Mouse (Mus musculus) hindbrain, embryonic 14.5 days (tissue): ENCODE results near the gene Aadac. TPM values are rescaled to one million over a fixed set of nuclear protein-coding genes. Genes with fewer than 3 reads are reported as not detected.
A peak's percentile ranks its signal among the peaks of the same experiment; 100 is the strongest.

ENCODE experiments used
- ATAC-seq: fragments of 200-750 bp; cut with Nextera tagmentation; 2 replicates; pipeline ENCODE4 v1.8.0; 2017; ENCODE audit warnings: moderate number of reproducible peaks, mild to moderate bottlenecking, moderate TSS enrichment, moderate library complexity; ENCODE audit not compliant: low FRiP score
- DNase-seq: peaks from one replicate; pipeline ENCODE4 v3.0.0-alpha.2; 2015; ENCODE audit warnings: low spot score
- H3K27ac ChIP-seq: fragments of 300-500 bp; sonication (generic); 2 replicates; pipeline ENCODE4 v1.5.1; 2014; ENCODE audit warnings: mild to moderate bottlenecking, moderate library complexity
- H3K27me3 ChIP-seq: fragments of 300-500 bp; sonication (generic); 2 replicates; pipeline ENCODE4 v1.6.1; 2014; ENCODE audit warnings: mild to moderate bottlenecking, low read length, mixed read lengths; ENCODE audit not compliant: control insufficient read depth, insufficient read depth
- H3K36me3 ChIP-seq: fragments of 300-500 bp; sonication (generic); replicated peaks from 2 replicates; pipeline ENCODE4 v1.6.1; 2014; ENCODE audit not compliant: control insufficient read depth, insufficient read depth
- H3K4me1 ChIP-seq: fragments of 300-500 bp; sonication (generic); replicated peaks from 2 replicates; pipeline ENCODE4 v1.6.1; 2014; ENCODE audit warnings: antibody characterized with exemption, low read length, mixed read lengths; ENCODE audit not compliant: control insufficient read depth, insufficient read depth
- H3K4me2 ChIP-seq: fragments of 300-500 bp; sonication (generic); replicated peaks from 2 replicates; pipeline ENCODE4 v1.6.1; 2014; ENCODE audit warnings: mild to moderate bottlenecking, moderate library complexity
- H3K4me3 ChIP-seq: fragments of 300-500 bp; sonication (generic); replicated peaks from 2 replicates; pipeline ENCODE4 v1.5.1; 2014; ENCODE audit warnings: mild to moderate bottlenecking, low read length
- H3K9ac ChIP-seq: fragments of 300-500 bp; sonication (generic); 2 replicates; pipeline ENCODE4 v1.6.1; 2014
- H3K9me3 ChIP-seq: fragments of 300-500 bp; sonication (generic); 2 replicates; pipeline ENCODE4 v1.6.1; 2016; ENCODE audit warnings: low read length; ENCODE audit not compliant: control insufficient read depth
- WGBS: fragments of 180-500 bp; shearing (Covaris S2); extraction: QIAGEN DNeasy Blood & Tissue Kit; methylation state at CpG from one replicate; pipeline ENCODE4 v1.1.7; 2014; 5-methylcytosine and 5-hydroxymethylcytosine counted together
- polyA plus RNA-seq: library from polyadenylated mRNA; unstranded; fragments of >200 nt; fragmentation: Nextera tagmentation; extraction: Ambion mirVana; gene quantifications from 2 replicates; pipeline ENCODE4 v1.2.1, GENCODE M21; 2014

The Aadac gene
- polyA plus RNA-seq, 1 experiment from 2014 or later = not detected

DNA sequence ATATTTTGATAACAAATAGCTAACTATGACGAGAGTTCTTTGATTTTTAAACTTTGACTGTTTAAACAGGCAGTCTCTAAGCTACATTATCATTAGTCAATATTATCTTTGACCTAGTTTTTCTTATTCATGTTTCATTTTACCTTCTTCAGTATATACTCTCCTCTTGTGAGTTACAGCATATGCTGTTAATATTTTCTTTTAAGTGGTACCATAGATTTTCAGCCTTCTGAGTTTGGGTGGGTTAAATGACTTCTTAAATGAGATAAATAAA is 32.2 kb downstream of the Aadac start:
- H3K36me3 ChIP-seq = no peaks in the 10 kb centered on the region
- no peak overlapping the region for H3K4me3 ChIP-seq
- H3K9ac ChIP-seq = no peak overlapping the region
- ATAC-seq (no peak), DNase-seq (no peak)
- H3K27me3 ChIP-seq = no peaks in the 10 kb centered on the region
- 79% methylated on average over 1 of the region's 1 CpGs for WGBS
- no peaks in the 10 kb centered on the region for H3K4me1 ChIP-seq
- H3K9me3 ChIP-seq = no peaks in the 10 kb centered on the region
- H3K27ac ChIP-seq = no peak overlapping the region
- H3K4me2 ChIP-seq = no peak overlapping the region

DNA sequence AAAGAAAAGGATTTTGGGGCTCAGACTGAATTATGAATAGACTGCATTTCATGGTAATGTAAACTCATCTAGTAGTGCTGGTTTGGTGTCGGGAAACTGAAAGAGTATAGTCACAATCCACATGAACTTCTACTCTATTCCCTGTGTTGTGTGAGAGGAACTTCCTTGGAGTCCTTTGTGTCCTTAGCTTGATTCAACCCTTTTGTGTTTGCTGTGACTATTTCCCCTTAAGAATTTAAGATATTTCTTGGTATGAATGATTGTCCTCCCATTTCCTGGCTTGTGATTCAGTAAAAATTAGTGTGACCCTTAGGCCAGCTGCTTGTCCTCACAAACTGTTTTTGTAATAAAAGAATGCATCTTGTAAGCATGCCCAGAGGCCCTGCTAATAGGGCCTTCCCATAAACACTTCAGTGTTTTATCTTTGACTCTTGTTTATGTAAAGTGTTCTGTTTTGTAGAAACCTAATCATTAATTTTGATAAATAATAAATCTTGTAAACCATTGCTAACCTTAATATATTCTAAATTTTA is 53.4 kb downstream of the Aadac start:
- 67% methylated on average over 1 of the region's 1 CpGs for WGBS
- ATAC-seq = no peak
- no peaks in the 10 kb centered on the region for H3K4me1 ChIP-seq

DNA sequence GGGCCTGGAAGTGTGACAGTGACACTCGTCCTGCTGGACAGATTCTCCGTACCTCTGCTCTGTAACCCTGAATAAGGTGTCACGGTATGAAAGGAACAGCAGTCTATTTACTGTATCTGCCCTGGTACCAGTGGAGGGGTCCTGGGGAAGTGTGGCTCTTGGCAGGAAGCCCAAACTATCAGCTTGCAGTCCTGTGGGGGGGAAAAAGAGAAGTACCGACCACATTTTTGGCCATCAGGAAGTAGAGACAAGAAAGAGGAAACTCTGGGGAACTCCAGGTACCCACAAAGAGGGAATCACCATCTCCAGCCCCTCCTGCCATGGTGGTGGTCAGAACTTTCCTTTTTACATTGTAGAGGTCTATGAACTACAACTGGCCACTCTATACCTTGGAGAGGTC is 55.1 kb downstream of the Aadac start:
- ATAC-seq (no peak), DNase-seq (no peak)
- Histone ChIP-seq H3K4me2 (no peak overlapping the region), H3K36me3 (no peaks in the 10 kb centered on the region), H3K4me3 (no peak overlapping the region), H3K27ac (no peak overlapping the region), H3K27me3 (no peaks in the 10 kb centered on the region), H3K9ac (no peak overlapping the region), H3K4me1 (no peaks in the 10 kb centered on the region), H3K9me3 (no peaks in the 10 kb centered on the region)
- 43% methylated on average over 4 of the region's 4 CpGs for WGBS

More for the DNA sequence above, 53.4 kb downstream of the Aadac start:
- Histone ChIP-seq H3K4me3 (no peak overlapping the region), H3K9ac (no peak overlapping the region), H3K9me3 (no peaks in the 10 kb centered on the region), H3K36me3 (no peaks in the 10 kb centered on the region), H3K4me2 (no peak overlapping the region), H3K27ac (no peak overlapping the region), H3K27me3 (no peaks in the 10 kb centered on the region)
- DNase-seq = no peak

DNA sequence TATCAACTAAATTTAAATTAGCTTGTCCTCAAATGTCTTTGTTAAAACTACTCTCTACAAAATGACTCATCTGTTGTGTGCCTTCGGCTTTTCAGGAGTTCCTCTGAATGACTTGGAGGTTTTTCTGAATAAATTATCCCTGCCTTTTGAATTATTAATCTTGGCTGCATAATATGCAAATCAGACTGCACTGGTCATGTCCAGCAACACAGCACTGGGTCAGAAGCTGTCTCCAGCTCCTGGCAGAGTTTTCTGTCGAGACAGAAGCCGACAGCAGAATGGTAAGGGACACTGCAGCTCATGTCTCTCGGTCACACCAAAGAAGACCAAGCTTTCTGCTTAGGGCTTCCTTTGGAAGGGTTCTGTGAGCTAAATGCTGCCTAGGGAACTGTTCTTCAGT is 56.1 kb downstream of the Aadac start, which contains the start of gene Sucnr1:
TSS of gene Sucnr1 (plus strand) at position 222 of the 400 bp plus-strand sequence.
- H3K4me3 ChIP-seq = no peak within 1 kb of the TSS
- H3K27me3 ChIP-seq = no peaks in the 10 kb centered on the region
- no peaks in the 10 kb centered on the region for H3K4me1 ChIP-seq
- no peak within 1 kb of the TSS for H3K9ac ChIP-seq
- ATAC-seq (peak; percentile 69; the same call in 1 of the 2 replicates), DNase-seq (no peak)
- H3K27ac ChIP-seq = no peak within 1 kb of the TSS
- 34% methylated on average over 4 of the region's 4 CpGs for WGBS
- no peak within 1 kb of the TSS for H3K4me2 ChIP-seq
- H3K36me3 ChIP-seq = no peaks in the 10 kb centered on the region
- no peaks in the 10 kb centered on the region for H3K9me3 ChIP-seq

DNA sequence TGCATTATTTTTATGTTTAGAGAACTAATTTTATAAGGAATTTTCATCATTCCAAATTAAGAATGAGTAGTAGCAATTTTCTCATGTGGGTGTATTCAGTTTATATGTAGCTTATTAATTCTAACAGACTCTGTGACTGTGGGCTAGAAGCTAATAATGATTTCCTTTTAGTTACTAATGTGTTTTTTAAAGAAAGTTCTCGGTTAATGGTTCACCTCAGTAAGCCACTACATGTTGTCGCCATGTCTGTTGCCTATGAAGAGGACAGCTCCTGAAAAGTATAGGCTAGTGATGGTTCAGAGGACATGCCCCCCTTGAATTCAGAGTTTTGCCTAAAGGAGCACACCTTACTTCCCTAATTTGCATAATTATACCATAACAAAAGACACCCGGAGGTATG is 57.2 kb downstream of the Aadac start:
- Histone ChIP-seq H3K9ac (no peak overlapping the region), H3K27me3 (no peaks in the 10 kb centered on the region), H3K4me3 (no peak overlapping the region), H3K27ac (no peak overlapping the region), H3K4me2 (no peak overlapping the region), H3K36me3 (no peaks in the 10 kb centered on the region), H3K9me3 (no peaks in the 10 kb centered on the region), H3K4me1 (no peaks in the 10 kb centered on the region)
- WGBS = 88% methylated on average over 3 of the region's 3 CpGs
- no peak for ATAC-seq
- no peak for DNase-seq

DNA sequence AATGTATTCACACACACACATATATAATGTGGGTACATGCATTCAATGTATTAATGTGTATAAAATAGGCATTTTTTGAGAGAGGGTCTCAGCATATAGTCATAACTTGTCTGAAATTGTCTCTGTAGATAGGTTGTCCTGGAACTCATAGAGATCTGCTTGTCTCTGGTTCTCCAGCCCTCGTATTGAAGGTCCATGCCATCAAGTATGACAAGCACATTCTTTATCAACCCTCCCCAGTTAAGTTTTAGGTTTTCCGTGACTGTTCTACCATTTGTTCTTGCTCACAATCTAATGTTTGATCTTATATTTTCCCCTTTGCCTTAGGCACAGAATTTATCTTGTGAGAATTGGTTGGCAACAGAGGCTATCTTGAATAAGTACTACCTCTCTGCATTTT is 60.2 kb downstream of the Aadac start:
- Histone ChIP-seq H3K27me3 (no peaks in the 10 kb centered on the region), H3K4me3 (no peak overlapping the region), H3K27ac (no peak overlapping the region), H3K9ac (no peak overlapping the region), H3K4me2 (no peak overlapping the region), H3K9me3 (no peaks in the 10 kb centered on the region), H3K36me3 (no peaks in the 10 kb centered on the region), H3K4me1 (no peaks in the 10 kb centered on the region)
- WGBS = 96% methylated on average over 2 of the region's 2 CpGs
- DNase-seq (no peak), ATAC-seq (no peak)

Other genes with a start within 250 kb of the Aadac start
- gene Gm8298, start 164.7 kb upstream of the Aadac start, polyA plus RNA-seq = not detected in 2 replicates
- gene C130079G13Rik, start 100.5 kb upstream of the Aadac start, polyA plus RNA-seq = not detected in 2 replicates
- gene Aadacl2, start 19.0 kb upstream of the Aadac start, polyA plus RNA-seq = not detected in 2 replicates
- gene Sucnr1, start 56.2 kb downstream of the Aadac start, polyA plus RNA-seq = not detected in 2 replicates